8 mouse cellular contexts compared by ENCODE assay signal in genomic region chr3:103392613-103393258, GRCm38 (mm10).
A peak's percentile ranks its signal among the peaks of the same experiment; 100 is the strongest.
DNase-seq lines count a peak whose midpoint lies in the region; ATAC-seq lines count a peak whose summit lies in the region.

No protein-coding gene starts in this region.

- no peak overlapping the region for H3K27ac ChIP-seq in heart, embryonic 16.5 days (ENCODE audit: low read length)
- H3K27ac ChIP-seq in stomach, embryonic 16.5 days (ENCODE audit: low read length): no peak overlapping the region

- H3K9ac ChIP-seq in heart, embryonic 16.5 days (ENCODE audit: low read length): no peak overlapping the region
- H3K9ac ChIP-seq in stomach, embryonic 16.5 days (ENCODE audit: low read length): no peak overlapping the region

- DNase-seq in gastrocnemius, adult 18-20 months (ENCODE audit: low spot score): peak; percentile 38
- DNase-seq in gastrocnemius, postnatal 25 days: no peak
- peak; percentile 62 for DNase-seq in MEL-GATA-1-ER (ENCODE audit: extremely low read depth, low read depth)
- DNase-seq in embryo, embryonic 10 days (ENCODE audit: low spot score): peak; percentile 90
- DNase-seq in kidney, postnatal 14 days: peak; percentile 45

- H3K4me1 ChIP-seq in heart, embryonic 16.5 days (ENCODE audit: control insufficient read depth, insufficient read depth, low read length): no peaks in the 10 kb centered on the region
- H3K4me1 ChIP-seq in stomach, embryonic 16.5 days (ENCODE audit: control insufficient read depth, insufficient read depth, low read length): no peaks in the 10 kb centered on the region

- ATAC-seq in heart, embryonic 16.5 days (replicated peaks; ENCODE audit: extremely low read depth, insufficient read depth, low FRiP score): peak; percentile 49; the same call in 1 of the 2 replicates
- peak; percentile 67 for ATAC-seq in megakaryocyte-erythroid progenitor cell, adult 5-6 weeks (replicated peaks; ENCODE audit: low FRiP score, low TSS enrichment, poor library complexity, severe bottlenecking)
- peak; percentile 80 for ATAC-seq in stomach, embryonic 16.5 days (ENCODE audit: insufficient read depth, low FRiP score)

- no peak overlapping the region for H3K4me3 ChIP-seq in heart, embryonic 16.5 days (ENCODE audit: low read length)
- no peak overlapping the region for H3K4me3 ChIP-seq in stomach, embryonic 16.5 days (replicated peaks; ENCODE audit: low read length)

- no peak overlapping the region for H3K4me2 ChIP-seq in heart, embryonic 16.5 days (ENCODE audit: low read depth, low read length)
- no peak overlapping the region for H3K4me2 ChIP-seq in stomach, embryonic 16.5 days (ENCODE audit: low read depth, low read length)

- H3K9me3 ChIP-seq in heart, embryonic 16.5 days (replicated peaks; ENCODE audit: control insufficient read depth, low read length): no peaks in the 10 kb centered on the region
- H3K9me3 ChIP-seq in stomach, embryonic 16.5 days (replicated peaks; ENCODE audit: control insufficient read depth, low read length): no peaks in the 10 kb centered on the region

- no peaks in the 10 kb centered on the region for H3K36me3 ChIP-seq in heart, embryonic 16.5 days (ENCODE audit: control insufficient read depth, insufficient read depth)
- no peaks in the 10 kb centered on the region for H3K36me3 ChIP-seq in stomach, embryonic 16.5 days (ENCODE audit: control insufficient read depth, insufficient read depth, low read length)

- WGBS in heart, embryonic 16.5 days: 4% methylated on average over 3 of the region's 3 CpGs
- 0% methylated on average over 3 of the region's 3 CpGs for WGBS in stomach, embryonic 16.5 days

- H3K27me3 ChIP-seq in heart, embryonic 16.5 days (ENCODE audit: control insufficient read depth, insufficient read depth, low read length): no peaks in the 10 kb centered on the region
- no peaks in the 10 kb centered on the region for H3K27me3 ChIP-seq in stomach, embryonic 16.5 days (ENCODE audit: control insufficient read depth, insufficient read depth, low read length)
